Mouse (Mus musculus): ENCODE data around the gene Bcl7a. TPM values are rescaled to one million over a fixed set of nuclear protein-coding genes. Genes with fewer than 3 reads are reported as not detected.
A peak's percentile ranks its signal among the peaks of the same experiment; 100 is the strongest.

Gene Bcl7a
- polyA plus RNA-seq, 1 experiment = 3.6 TPM

DNA sequence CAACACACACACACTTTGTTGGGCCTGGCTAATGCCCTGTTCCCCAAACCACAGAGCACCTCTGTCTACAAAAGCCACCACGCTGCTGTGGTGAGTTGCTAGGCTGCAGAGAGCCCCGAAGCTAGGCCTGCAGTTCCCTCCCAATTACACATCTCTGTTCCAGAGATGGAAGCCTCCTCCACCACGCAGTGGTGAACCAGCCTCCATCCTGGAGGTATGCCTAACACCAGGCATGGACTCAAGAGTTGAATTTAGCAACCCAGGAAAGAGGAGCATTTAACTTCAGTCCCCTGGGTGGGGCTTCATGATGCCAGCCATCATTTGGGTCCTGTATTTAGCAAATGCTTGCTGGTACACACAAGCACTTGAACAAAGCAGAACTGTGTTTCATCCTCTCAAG lies 5.2 kb upstream of the Bcl7a start:
- Histone ChIP-seq H3K79me2 (ENCODE audit: control insufficient read depth, insufficient read depth) (no peaks in the 10 kb centered on the region), H3K36me3 (ENCODE audit: control insufficient read depth, insufficient read depth) (no peaks in the 10 kb centered on the region), H3K4me2 (ENCODE audit: low read depth) (no peak overlapping the region), H3K4me3 (no peak overlapping the region), H3K27me3 (ENCODE audit: control insufficient read depth, insufficient read depth, insufficient read length) (no peaks in the 10 kb centered on the region), H3ac (ENCODE audit: control insufficient read depth, insufficient read length) (no peak overlapping the region)
- TF ChIP-seq USF1 (IDR thresholded peaks at IDR 0.05; ENCODE audit: low read depth) (no peak), E2F4 (IDR thresholded peaks at IDR 0.05; ENCODE audit: insufficient read depth) (no peak), MAX (IDR thresholded peaks at IDR 0.05; ENCODE audit: low read depth) (no peak), POLR2A (IDR thresholded peaks at IDR 0.05; ENCODE audit: insufficient read length, low read depth) (no peak), TCF3 (IDR thresholded peaks at IDR 0.05; ENCODE audit: insufficient read length, low read depth) (no peak), CEBPB (IDR thresholded peaks at IDR 0.05; ENCODE audit: insufficient read depth, poor library complexity, severe bottlenecking) (no peak), TCF12 (IDR thresholded peaks at IDR 0.05; ENCODE audit: insufficient read depth, poor library complexity, severe bottlenecking) (no peak), REST (IDR thresholded peaks at IDR 0.05; ENCODE audit: insufficient read depth, insufficient read length) (no peak), POLR2AphosphoS2 (IDR thresholded peaks at IDR 0.05; ENCODE audit: insufficient read length, low read depth) (no peak), MYOD1 (IDR thresholded peaks at IDR 0.05; ENCODE audit: control insufficient read depth in 1 of 3, insufficient read length in 2 of 3, low read depth in 2 of 3) (no peak), MYOG (IDR thresholded peaks at IDR 0.05; ENCODE audit: control insufficient read depth in 1 of 3, insufficient read depth in 1 of 3, insufficient read length in 2 of 3, low read depth in 2 of 3) (no peak), SRF (IDR thresholded peaks at IDR 0.05; ENCODE audit: control insufficient read depth, insufficient read length, low read depth) (no peak)

DNA sequence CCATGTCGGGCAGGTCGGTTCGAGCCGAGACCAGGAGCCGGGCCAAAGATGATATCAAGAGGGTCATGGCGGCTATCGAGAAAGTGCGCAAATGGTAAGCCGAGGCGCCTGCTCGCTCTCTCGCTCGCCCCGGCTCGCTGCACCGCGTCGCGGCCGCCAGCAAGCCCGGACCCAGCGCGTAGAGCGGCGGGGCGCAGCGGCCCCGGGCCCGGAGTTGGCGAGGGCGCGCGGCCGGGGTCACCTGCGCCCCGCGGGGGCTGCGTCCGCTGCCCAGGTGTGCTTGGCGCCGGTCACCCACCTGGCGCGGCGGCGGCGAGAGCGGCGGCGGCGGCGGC lies 961 bp downstream of the Bcl7a start:
- H3K79me2 ChIP-seq (ENCODE audit: control insufficient read depth, insufficient read depth) = peaks cover 18% of the 10 kb centered on the region
- peak overlapping the region; percentile 57 for H3K4me3 ChIP-seq
- TF ChIP-seq POLR2A (IDR thresholded peaks at IDR 0.05; ENCODE audit: insufficient read length, low read depth) (no peak), POLR2AphosphoS2 (IDR thresholded peaks at IDR 0.05; ENCODE audit: insufficient read length, low read depth) (no peak), USF1 (IDR thresholded peaks at IDR 0.05; ENCODE audit: low read depth) (no peak), TCF12 (IDR thresholded peaks at IDR 0.05; ENCODE audit: insufficient read depth, poor library complexity, severe bottlenecking) (no peak), CEBPB (IDR thresholded peaks at IDR 0.05; ENCODE audit: insufficient read depth, poor library complexity, severe bottlenecking) (no peak), E2F4 (IDR thresholded peaks at IDR 0.05; ENCODE audit: insufficient read depth) (no peak), TCF3 (IDR thresholded peaks at IDR 0.05; ENCODE audit: insufficient read length, low read depth) (no peak), MYOD1 (IDR thresholded peaks at IDR 0.05; ENCODE audit: control insufficient read depth in 1 of 3, insufficient read length in 2 of 3, low read depth in 2 of 3) (no peak), REST (IDR thresholded peaks at IDR 0.05; ENCODE audit: insufficient read depth, insufficient read length) (no peak), SRF (IDR thresholded peaks at IDR 0.05; ENCODE audit: control insufficient read depth, insufficient read length, low read depth) (no peak), MAX (IDR thresholded peaks at IDR 0.05; ENCODE audit: low read depth) (no peak), MYOG (IDR thresholded peaks at IDR 0.05; ENCODE audit: control insufficient read depth in 1 of 3, insufficient read depth in 1 of 3, insufficient read length in 2 of 3, low read depth in 2 of 3) (no peak)
- H3K27me3 ChIP-seq (ENCODE audit: control insufficient read depth, insufficient read depth, insufficient read length) = no peaks in the 10 kb centered on the region
- H3K4me2 ChIP-seq (ENCODE audit: low read depth) = peak overlapping the region; percentile 74
- H3K36me3 ChIP-seq (ENCODE audit: control insufficient read depth, insufficient read depth) = no peaks in the 10 kb centered on the region
- H3ac ChIP-seq (ENCODE audit: control insufficient read depth, insufficient read length) = peak overlapping the region; percentile 18

GRCm38 (mm10) chr5:123344963-123345852 lies 1.6 kb downstream of the Bcl7a start:
- Histone ChIP-seq H3K27me3 (ENCODE audit: control insufficient read depth, insufficient read depth, insufficient read length) (no peaks in the 10 kb centered on the region), H3K79me2 (ENCODE audit: control insufficient read depth, insufficient read depth) (peaks cover 18% of the 10 kb centered on the region), H3K4me2 (ENCODE audit: low read depth) (peak overlapping the region; percentile 88), H3ac (ENCODE audit: control insufficient read depth, insufficient read length) (peak overlapping the region; percentile 18), H3K4me3 (peak overlapping the region; percentile 57), H3K36me3 (ENCODE audit: control insufficient read depth, insufficient read depth) (no peaks in the 10 kb centered on the region)
- TF ChIP-seq REST (IDR thresholded peaks at IDR 0.05; ENCODE audit: insufficient read depth, insufficient read length) (no peak), CEBPB (IDR thresholded peaks at IDR 0.05; ENCODE audit: insufficient read depth, poor library complexity, severe bottlenecking) (no peak), MYOG (IDR thresholded peaks at IDR 0.05; ENCODE audit: control insufficient read depth in 1 of 3, insufficient read depth in 1 of 3, insufficient read length in 2 of 3, low read depth in 2 of 3) (peak in 2 of 3 experiments; percentile 0 to 29), E2F4 (IDR thresholded peaks at IDR 0.05; ENCODE audit: insufficient read depth) (peak; percentile 77), POLR2A (IDR thresholded peaks at IDR 0.05; ENCODE audit: insufficient read length, low read depth) (peak; percentile 5), MYOD1 (IDR thresholded peaks at IDR 0.05; ENCODE audit: control insufficient read depth in 1 of 3, insufficient read length in 2 of 3, low read depth in 2 of 3) (peak; percentile 5 to 34 (median 18))

- peaks cover 18% of the 10 kb centered on the region for H3K79me2 ChIP-seq (ENCODE audit: control insufficient read depth, insufficient read depth)
- H3K27me3 ChIP-seq (ENCODE audit: control insufficient read depth, insufficient read depth, insufficient read length) = no peaks in the 10 kb centered on the region
- H3ac ChIP-seq (ENCODE audit: control insufficient read depth, insufficient read length) = peak overlapping the region; percentile 18
- H3K4me2 ChIP-seq (ENCODE audit: low read depth) = peak overlapping the region; percentile 88
- no peaks in the 10 kb centered on the region for H3K36me3 ChIP-seq (ENCODE audit: control insufficient read depth, insufficient read depth)
- peak overlapping the region; percentile 57 for H3K4me3 ChIP-seq
- TF ChIP-seq E2F4 (IDR thresholded peaks at IDR 0.05; ENCODE audit: insufficient read depth) = no peak
- peak; percentile 69 for TF ChIP-seq TCF12 (IDR thresholded peaks at IDR 0.05; ENCODE audit: insufficient read depth, poor library complexity, severe bottlenecking)
- peak; percentile 12 for TF ChIP-seq POLR2A (IDR thresholded peaks at IDR 0.05; ENCODE audit: insufficient read length, low read depth)
- TF ChIP-seq SRF (IDR thresholded peaks at IDR 0.05; ENCODE audit: control insufficient read depth, insufficient read length, low read depth) = no peak
- TF ChIP-seq USF1 (IDR thresholded peaks at IDR 0.05; ENCODE audit: low read depth) = peak; percentile 70
- TF ChIP-seq MAX (IDR thresholded peaks at IDR 0.05; ENCODE audit: low read depth) = no peak
- no peak for TF ChIP-seq REST (IDR thresholded peaks at IDR 0.05; ENCODE audit: insufficient read depth, insufficient read length)
- peak; percentile 87 to 98 (median 96) for TF ChIP-seq MYOG (IDR thresholded peaks at IDR 0.05; ENCODE audit: control insufficient read depth in 1 of 3, insufficient read depth in 1 of 3, insufficient read length in 2 of 3, low read depth in 2 of 3)
- peak; percentile 81 for TF ChIP-seq TCF3 (IDR thresholded peaks at IDR 0.05; ENCODE audit: insufficient read length, low read depth)
- TF ChIP-seq POLR2AphosphoS2 (IDR thresholded peaks at IDR 0.05; ENCODE audit: insufficient read length, low read depth) = no peak
- peak; percentile 17 to 95 (median 92) for TF ChIP-seq MYOD1 (IDR thresholded peaks at IDR 0.05; ENCODE audit: control insufficient read depth in 1 of 3, insufficient read length in 2 of 3, low read depth in 2 of 3)
- TF ChIP-seq CEBPB (IDR thresholded peaks at IDR 0.05; ENCODE audit: insufficient read depth, poor library complexity, severe bottlenecking) = no peak
These were observed 2.4 kb downstream of the Bcl7a start for GRCm38 (mm10) chr5:123345853-123346654.

Data from myocyte (in vitro differentiated cells).